Mouse (Mus musculus): ENCODE measurements around the gene Samd1.

Samd1 gene

GRCm38 (mm10) chr8:83997511-83998141, at the start of gene Samd1:
TSS of gene Samd1 (plus strand) at chr8:83997672.
- DNase-seq, result peak in 1 of 2 experiments; percentile 72

GRCm38 (mm10) chr8:83954749-83955105, 42.7 kb upstream of the Samd1 start:
- DNase-seq, result no peak

GRCm38 (mm10) chr8:83955106-83955957, 42.1 kb upstream of the Samd1 start, which contains the start of the genes Gm10644 and Asf1b:
TSS of gene Gm10644 (minus strand) at chr8:83955205.
TSS of gene Asf1b (plus strand) at chr8:83955507.
- DNase-seq, result peak; percentile 100

GRCm38 (mm10) chr8:83955958-83956218, 41.6 kb upstream of the Samd1 start:
- no peak for DNase-seq

GRCm38 (mm10) chr8:83956789-83957188, 40.7 kb upstream of the Samd1 start:
- DNase-seq, result no peak

- no peak for DNase-seq
These were observed 33.3 kb upstream of the Samd1 start for GRCm38 (mm10) chr8:83964015-83964765.

GRCm38 (mm10) chr8:83967701-83968100, 29.8 kb upstream of the Samd1 start:
- DNase-seq, result no peak

- DNase-seq, result no peak
These were observed 26.4 kb upstream of the Samd1 start for GRCm38 (mm10) chr8:83971121-83971520.

- DNase-seq, result no peak
These were observed 25.8 kb upstream of the Samd1 start for GRCm38 (mm10) chr8:83971661-83972060.

GRCm38 (mm10) chr8:83972150-83973120, 25.0 kb upstream of the Samd1 start, which contains the start of gene Prkaca:
TSS of gene Prkaca (plus strand) at chr8:83972993.
- DNase-seq, result peak; percentile 98 to 99

GRCm38 (mm10) chr8:83973161-83974031, 24.1 kb upstream of the Samd1 start:
- DNase-seq, result peak in 1 of 2 experiments; percentile 38

GRCm38 (mm10) chr8:83974521-83974920, 23.0 kb upstream of the Samd1 start:
- DNase-seq, result no peak

- peak in 1 of 2 experiments; percentile 72 for DNase-seq
These were observed 21.3 kb upstream of the Samd1 start for GRCm38 (mm10) chr8:83976101-83976630.

- DNase-seq, result peak in 1 of 2 experiments; percentile 42
These were observed 20.6 kb upstream of the Samd1 start for GRCm38 (mm10) chr8:83976779-83977350.

GRCm38 (mm10) chr8:83977646-83978045, 19.8 kb upstream of the Samd1 start:
- DNase-seq, result peak; percentile 46 to 48

GRCm38 (mm10) chr8:83978200-83978599, 19.3 kb upstream of the Samd1 start:
- DNase-seq, result no peak

- DNase-seq, result no peak
These were observed 17.2 kb upstream of the Samd1 start for GRCm38 (mm10) chr8:83980250-83980649.

GRCm38 (mm10) chr8:83980845-83981244, 16.6 kb upstream of the Samd1 start:
- DNase-seq, result peak in 1 of 2 experiments; percentile 40

- no peak for DNase-seq
These were observed 15.9 kb upstream of the Samd1 start for GRCm38 (mm10) chr8:83981533-83981932.

GRCm38 (mm10) chr8:83982449-83982848, 15.0 kb upstream of the Samd1 start:
- DNase-seq, result no peak
